Mouse (Mus musculus): Measurements from ENCODE around the gene Mrc1. TPM values are rescaled to one million over a fixed set of nuclear protein-coding genes. Genes with fewer than 3 reads are reported as not detected.
"Not testable (repeated sequence)": the region's sequence is repeated elsewhere in the genome, so short reads cannot be mapped to it uniquely, and the experiment has no call there.

The Mrc1 gene
- polyA plus RNA-seq (2015; fragmentation: Nextera tagmentation; extraction: Ambion mirVana) = 13.5 and 14.2 TPM in 2 replicates

- Histone ChIP-seq H3K36me3 (no peaks in the 10 kb centered on the region), H3K9me3 (replicated peaks) (no peaks in the 10 kb centered on the region), H3K27ac (replicated peaks) (no peak within 1 kb of the TSS), H3K4me1 (no peaks in the 10 kb centered on the region), H3K9ac (no peak within 1 kb of the TSS), H3K4me3 (replicated peaks) (no peak within 1 kb of the TSS), H3K27me3 (no peaks in the 10 kb centered on the region), H3K4me2 (replicated peaks) (no peak within 1 kb of the TSS)
- no peak for ATAC-seq (ENCODE audit: insufficient number of reproducible peaks, low FRiP score, low TSS enrichment, low read depth)
- WGBS = 48% methylated on average over 3 of the region's 3 CpGs
Observed at GRCm38 (mm10) chr2:14229149-14229548, at the start of gene Mrc1. Gene Mrc1 (plus strand): TSS chr2:14229392.

DNA sequence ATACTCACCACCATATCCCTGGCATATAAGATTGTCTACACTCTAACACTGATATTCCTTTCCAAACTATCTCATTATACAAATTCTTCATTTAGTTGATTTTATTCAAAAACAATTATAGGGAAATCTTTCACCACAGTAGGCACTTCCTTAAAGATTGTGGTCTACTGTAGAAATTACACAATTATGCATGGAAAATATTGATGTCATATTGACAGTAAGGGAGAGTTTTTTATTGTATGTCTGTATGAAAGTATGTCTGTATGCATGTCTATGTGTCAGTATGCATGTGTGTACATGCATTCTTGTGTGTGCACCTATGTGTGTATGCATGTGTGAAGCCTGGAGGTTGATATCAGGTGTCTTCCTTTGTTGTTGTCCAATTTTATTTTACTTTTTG is 44.8 kb upstream of the Mrc1 start:
- H3K9me3 ChIP-seq (replicated peaks) = no peaks in the 10 kb centered on the region
- H3K4me3 ChIP-seq (replicated peaks) = no peak overlapping the region
- no peak overlapping the region for H3K9ac ChIP-seq
- no peak for ATAC-seq (ENCODE audit: insufficient number of reproducible peaks, low FRiP score, low TSS enrichment, low read depth)
- no peaks in the 10 kb centered on the region for H3K4me1 ChIP-seq
- H3K36me3 ChIP-seq = no peaks in the 10 kb centered on the region
- no peaks in the 10 kb centered on the region for H3K27me3 ChIP-seq
- no peak overlapping the region for H3K4me2 ChIP-seq (replicated peaks)
- H3K27ac ChIP-seq (replicated peaks) = no peak overlapping the region

DNA sequence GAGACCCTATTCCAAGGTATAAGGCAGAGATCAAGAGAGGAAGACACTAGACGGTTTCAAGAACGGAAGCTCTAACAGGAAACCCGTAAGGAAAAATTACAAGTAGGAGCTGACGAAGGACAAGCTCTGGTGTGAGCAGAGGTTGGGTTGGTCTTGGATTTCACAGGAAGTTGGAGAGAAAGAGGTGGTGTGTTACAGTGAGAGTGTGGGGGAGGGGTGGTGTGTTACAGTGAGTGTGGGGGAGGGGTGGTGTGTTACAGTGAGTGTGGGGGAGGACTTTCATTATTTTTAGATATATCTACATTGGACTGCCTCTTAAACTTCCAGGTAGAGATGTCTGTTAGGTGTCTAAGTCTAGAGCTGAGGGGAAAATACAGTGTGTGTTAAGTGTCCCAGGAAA is 38.5 kb upstream of the Mrc1 start:
- no peak for ATAC-seq (ENCODE audit: insufficient number of reproducible peaks, low FRiP score, low TSS enrichment, low read depth)
- Histone ChIP-seq H3K27me3 (no peaks in the 10 kb centered on the region), H3K27ac (replicated peaks) (no peak overlapping the region), H3K4me3 (replicated peaks) (no peak overlapping the region), H3K4me1 (no peaks in the 10 kb centered on the region), H3K9me3 (replicated peaks) (no peaks in the 10 kb centered on the region), H3K9ac (no peak overlapping the region), H3K36me3 (no peaks in the 10 kb centered on the region), H3K4me2 (replicated peaks) (no peak overlapping the region)
- WGBS = 80% methylated on average over 4 of the region's 4 CpGs

- Histone ChIP-seq H3K9ac (no peak overlapping the region), H3K4me2 (replicated peaks) (no peak overlapping the region), H3K27me3 (no peaks in the 10 kb centered on the region), H3K4me3 (replicated peaks) (no peak overlapping the region), H3K4me1 (no peaks in the 10 kb centered on the region), H3K9me3 (replicated peaks) (no peaks in the 10 kb centered on the region), H3K27ac (replicated peaks) (no peak overlapping the region), H3K36me3 (no peaks in the 10 kb centered on the region)
- no peak for ATAC-seq (ENCODE audit: insufficient number of reproducible peaks, low FRiP score, low TSS enrichment, low read depth)
- WGBS = 77% methylated on average over 4 of the region's 4 CpGs
Observed at GRCm38 (mm10) chr2:14191601-14192000, 37.6 kb upstream of the Mrc1 start.

DNA sequence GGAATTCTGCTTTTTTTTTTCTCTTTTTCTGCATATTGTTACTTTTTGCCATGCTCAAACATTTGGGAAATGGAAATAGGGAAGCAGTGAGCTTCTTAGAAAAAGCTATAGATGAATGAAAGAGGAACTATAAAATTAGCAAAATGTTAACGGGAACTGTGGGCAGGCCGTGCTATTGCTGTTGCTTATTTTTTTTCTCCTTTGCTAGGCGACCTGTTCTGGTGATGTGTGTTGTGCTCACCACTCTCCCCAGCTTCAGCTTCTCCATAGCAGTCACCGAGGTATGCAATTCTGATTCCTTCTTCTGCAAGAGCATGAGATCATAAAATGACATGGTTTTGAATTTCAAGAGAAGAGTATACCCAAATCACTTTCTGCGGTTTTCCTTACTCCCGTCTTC is 37.1 kb upstream of the Mrc1 start:
- no peak overlapping the region for H3K4me3 ChIP-seq (replicated peaks)
- WGBS = 51% methylated on average over 6 of the region's 6 CpGs
- H3K4me2 ChIP-seq (replicated peaks) = no peak overlapping the region
- H3K9ac ChIP-seq = no peak overlapping the region
- H3K36me3 ChIP-seq = no peaks in the 10 kb centered on the region
- H3K27me3 ChIP-seq = no peaks in the 10 kb centered on the region
- no peaks in the 10 kb centered on the region for H3K9me3 ChIP-seq (replicated peaks)
- H3K4me1 ChIP-seq = no peaks in the 10 kb centered on the region
- no peak overlapping the region for H3K27ac ChIP-seq (replicated peaks)
- ATAC-seq (ENCODE audit: insufficient number of reproducible peaks, low FRiP score, low TSS enrichment, low read depth) = no peak

DNA sequence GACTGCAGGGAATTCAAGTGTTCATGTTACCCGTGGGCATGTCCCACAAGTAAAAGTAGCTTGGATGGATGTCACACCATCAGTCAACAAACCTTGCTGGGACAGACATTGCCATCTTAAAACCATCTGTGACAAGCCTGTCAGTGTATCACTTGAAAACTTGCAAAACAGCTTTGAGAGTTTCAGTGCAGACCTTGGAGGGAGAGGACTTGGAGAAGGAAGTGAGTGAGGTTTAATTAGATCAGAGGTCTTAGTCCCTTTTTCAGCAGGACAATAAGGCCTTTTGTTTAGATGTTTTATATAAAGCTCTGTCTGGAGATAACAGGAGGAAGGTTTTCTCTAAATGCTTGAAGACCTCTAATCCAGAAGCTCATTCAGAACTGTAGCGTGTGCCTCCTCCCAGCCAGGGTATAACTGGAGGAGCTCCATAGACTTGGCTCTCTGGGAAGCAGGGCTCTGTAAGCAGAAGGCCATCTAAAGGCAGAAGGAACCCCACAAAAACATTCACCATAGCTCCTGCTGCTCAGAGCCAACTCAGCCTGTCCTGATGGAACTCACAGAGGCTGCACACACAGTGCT is 30.8 kb upstream of the Mrc1 start:
- not testable (repeated sequence) for H3K4me3 ChIP-seq (replicated peaks); H3K27ac ChIP-seq (replicated peaks); H3K4me1 ChIP-seq; H3K4me2 ChIP-seq (replicated peaks); H3K9me3 ChIP-seq (replicated peaks); ATAC-seq (ENCODE audit: insufficient number of reproducible peaks, low FRiP score, low TSS enrichment, low read depth); H3K36me3 ChIP-seq; H3K9ac ChIP-seq; H3K27me3 ChIP-seq
- 29% methylated on average over 1 of the region's 2 CpGs for WGBS

DNA sequence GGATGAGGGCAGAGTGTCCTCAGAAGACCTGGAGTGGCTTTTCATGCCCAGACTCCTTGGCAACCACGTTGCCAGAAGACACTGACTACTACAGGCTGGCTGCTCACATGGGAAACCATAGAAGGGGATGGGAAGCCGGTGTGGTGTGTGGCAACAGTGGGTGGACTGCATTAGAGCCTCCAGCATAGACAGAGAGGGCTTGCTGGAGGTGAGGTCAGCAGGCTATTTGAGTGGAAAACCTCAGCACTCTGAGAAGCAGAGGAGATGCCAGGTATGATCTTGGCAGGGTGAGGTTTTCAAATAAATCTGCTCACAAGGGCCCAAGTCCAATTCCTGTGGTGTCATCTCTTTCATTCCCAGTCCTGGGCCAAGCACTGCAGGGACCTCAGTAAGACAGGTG is 29.6 kb upstream of the Mrc1 start:
- Histone ChIP-seq H3K4me1 (no peaks in the 10 kb centered on the region), H3K9me3 (replicated peaks) (no peaks in the 10 kb centered on the region), H3K27ac (replicated peaks) (no peak overlapping the region), H3K4me2 (replicated peaks) (no peak overlapping the region), H3K36me3 (no peaks in the 10 kb centered on the region), H3K27me3 (no peaks in the 10 kb centered on the region), H3K4me3 (replicated peaks) (no peak overlapping the region), H3K9ac (no peak overlapping the region)
- ATAC-seq (ENCODE audit: insufficient number of reproducible peaks, low FRiP score, low TSS enrichment, low read depth) = no peak
- WGBS = 38% methylated on average over 2 of the region's 2 CpGs

GRCm38 (mm10) chr2:14200879-14201445 is 28.2 kb upstream of the Mrc1 start:
- not testable (repeated sequence) for H3K4me2 ChIP-seq (replicated peaks); H3K4me1 ChIP-seq; H3K9me3 ChIP-seq (replicated peaks); ATAC-seq (ENCODE audit: insufficient number of reproducible peaks, low FRiP score, low TSS enrichment, low read depth); H3K36me3 ChIP-seq; H3K9ac ChIP-seq; H3K27me3 ChIP-seq; H3K27ac ChIP-seq (replicated peaks); H3K4me3 ChIP-seq (replicated peaks)
- 40% methylated on average over 1 of the region's 2 CpGs for WGBS

DNA sequence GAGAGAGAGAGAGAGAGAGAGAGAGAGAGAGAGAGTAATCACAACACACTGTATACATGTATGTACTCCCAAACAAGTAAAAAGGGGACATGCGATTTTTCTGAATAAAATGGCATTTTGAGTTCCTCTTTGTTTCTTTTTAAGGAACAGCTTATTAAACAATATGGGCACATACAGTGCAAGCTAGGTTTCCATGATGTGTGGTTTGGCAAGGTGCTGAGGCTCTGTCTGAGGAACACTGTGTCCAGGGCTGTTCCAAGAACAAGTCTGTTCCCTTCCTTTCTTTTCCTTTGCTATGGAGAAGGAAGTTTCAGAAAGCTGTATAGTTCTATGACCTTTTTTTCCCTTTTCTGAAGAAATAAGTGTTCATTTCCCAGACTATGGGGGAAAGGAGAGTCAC is 24.9 kb upstream of the Mrc1 start:
- no peak overlapping the region for H3K27ac ChIP-seq (replicated peaks)
- H3K4me3 ChIP-seq (replicated peaks) = no peak overlapping the region
- no peaks in the 10 kb centered on the region for H3K9me3 ChIP-seq (replicated peaks)
- WGBS = 84% methylated on average over 1 of the region's 1 CpGs
- no peak overlapping the region for H3K9ac ChIP-seq
- no peaks in the 10 kb centered on the region for H3K27me3 ChIP-seq
- ATAC-seq (ENCODE audit: insufficient number of reproducible peaks, low FRiP score, low TSS enrichment, low read depth) = no peak
- H3K4me2 ChIP-seq (replicated peaks) = no peak overlapping the region
- no peaks in the 10 kb centered on the region for H3K4me1 ChIP-seq
- H3K36me3 ChIP-seq = no peaks in the 10 kb centered on the region

DNA sequence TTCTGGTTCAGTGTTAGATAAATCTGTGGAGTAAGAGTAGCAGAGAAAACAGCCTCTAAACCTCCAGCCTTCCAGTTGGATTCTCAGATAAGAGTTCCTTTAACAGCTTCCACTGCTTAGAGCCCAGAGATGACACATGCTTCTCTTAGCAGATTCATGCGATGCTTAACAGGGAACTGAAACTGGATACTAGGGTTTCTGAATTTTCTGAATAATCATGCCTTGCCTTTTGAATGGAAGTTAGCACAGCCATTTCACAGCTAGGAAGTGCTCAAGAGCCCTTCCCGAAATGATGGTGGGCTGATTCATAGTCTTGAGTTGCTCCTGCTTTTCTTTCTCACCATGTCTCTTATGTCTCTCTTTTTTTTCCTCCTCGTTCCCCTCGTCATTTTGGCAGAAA is 22.4 kb upstream of the Mrc1 start:
- Histone ChIP-seq H3K9ac (no peak overlapping the region), H3K4me3 (replicated peaks) (no peak overlapping the region), H3K4me2 (replicated peaks) (no peak overlapping the region), H3K27ac (replicated peaks) (no peak overlapping the region), H3K4me1 (no peaks in the 10 kb centered on the region), H3K27me3 (no peaks in the 10 kb centered on the region), H3K9me3 (replicated peaks) (no peaks in the 10 kb centered on the region), H3K36me3 (no peaks in the 10 kb centered on the region)
- WGBS = 67% methylated on average over 4 of the region's 4 CpGs
- no peak for ATAC-seq (ENCODE audit: insufficient number of reproducible peaks, low FRiP score, low TSS enrichment, low read depth)

GRCm38 (mm10) chr2:14210731-14211130 is 18.5 kb upstream of the Mrc1 start:
- no peak overlapping the region for H3K27ac ChIP-seq (replicated peaks)
- no peak for ATAC-seq (ENCODE audit: insufficient number of reproducible peaks, low FRiP score, low TSS enrichment, low read depth)
- H3K9ac ChIP-seq = no peak overlapping the region
- no peaks in the 10 kb centered on the region for H3K27me3 ChIP-seq
- no peaks in the 10 kb centered on the region for H3K36me3 ChIP-seq
- WGBS = 84% methylated on average over 1 of the region's 1 CpGs
- no peaks in the 10 kb centered on the region for H3K4me1 ChIP-seq
- H3K4me2 ChIP-seq (replicated peaks) = no peak overlapping the region
- no peaks in the 10 kb centered on the region for H3K9me3 ChIP-seq (replicated peaks)
- no peak overlapping the region for H3K4me3 ChIP-seq (replicated peaks)

DNA sequence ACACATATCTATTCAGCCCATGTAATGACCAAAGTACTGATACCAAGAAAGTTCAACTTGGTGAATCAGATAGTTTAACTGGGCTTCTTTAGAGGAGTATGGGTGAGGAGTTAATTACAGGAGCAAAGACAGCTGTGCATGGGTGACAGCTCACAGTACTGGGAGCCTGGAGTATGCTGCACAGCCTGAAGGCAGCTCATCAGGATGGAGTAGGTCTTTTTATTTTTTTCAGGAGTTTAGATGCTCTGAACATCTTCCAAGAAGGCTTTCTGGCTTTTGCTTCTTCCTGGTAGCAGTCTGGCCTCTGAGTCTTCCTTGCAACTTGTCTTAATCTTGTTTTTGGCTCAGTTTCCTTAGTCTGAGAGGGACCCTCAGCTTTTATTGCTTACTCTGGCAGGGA is 17.6 kb upstream of the Mrc1 start:
- H3K9ac ChIP-seq = no peak overlapping the region
- no peaks in the 10 kb centered on the region for H3K9me3 ChIP-seq (replicated peaks)
- no peak overlapping the region for H3K27ac ChIP-seq (replicated peaks)
- no peaks in the 10 kb centered on the region for H3K27me3 ChIP-seq
- no peak for ATAC-seq (ENCODE audit: insufficient number of reproducible peaks, low FRiP score, low TSS enrichment, low read depth)
- no peaks in the 10 kb centered on the region for H3K36me3 ChIP-seq
- H3K4me3 ChIP-seq (replicated peaks) = no peak overlapping the region
- no peak overlapping the region for H3K4me2 ChIP-seq (replicated peaks)
- H3K4me1 ChIP-seq = no peaks in the 10 kb centered on the region
